Mouse (Mus musculus) left cerebral cortex, adult 8-10 months (tissue): Measurements from ENCODE around the gene Katnbl1. TPM values are rescaled to one million over a fixed set of nuclear protein-coding genes. Genes with fewer than 3 reads are reported as not detected.

Experiments used
- DNase-seq, 2 experiments: peaks; one replicate each; pipeline ENCODE4 v3.0.0; 2022; ENCODE audit warnings: low spot score in 2 of 2
- total RNA-seq, 4 experiments: library from RNA; stranded (reverse); gene quantifications; 2 replicates each; pipeline ENCODE4 v1.2.4; 2022

Gene Katnbl1
- total RNA-seq, result 10 to 100 TPM; 12.5 to 15.1 (median 13.4) TPM

- DNase-seq, result peak; percentile 68 to 82
These were observed at the start of gene Katnbl1 for GRCm38 (mm10) chr2:112378973-112379898. Katnbl1 (plus strand) TSS chr2:112379211.

GRCm38 (mm10) chr2:112332051-112332898 is 46.7 kb upstream of the Katnbl1 start:
- no peak for DNase-seq

- no peak for DNase-seq
These were observed 41.8 kb upstream of the Katnbl1 start for GRCm38 (mm10) chr2:112337211-112337610.

- DNase-seq, result no peak
These were observed 39.3 kb upstream of the Katnbl1 start for GRCm38 (mm10) chr2:112339736-112340135.

GRCm38 (mm10) chr2:112341117-112341516 is 37.9 kb upstream of the Katnbl1 start:
- no peak for DNase-seq

GRCm38 (mm10) chr2:112348246-112348645 is 30.8 kb upstream of the Katnbl1 start:
- no peak for DNase-seq

GRCm38 (mm10) chr2:112353685-112354455 is 25.1 kb upstream of the Katnbl1 start:
- DNase-seq, result no peak

GRCm38 (mm10) chr2:112359611-112360010 is 19.4 kb upstream of the Katnbl1 start:
- peak in 1 of 2 experiments; percentile 17 for DNase-seq

- no peak for DNase-seq
These were observed 18.8 kb upstream of the Katnbl1 start for GRCm38 (mm10) chr2:112360012-112360780.

GRCm38 (mm10) chr2:112360781-112361169 is 18.2 kb upstream of the Katnbl1 start:
- no peak for DNase-seq

- no peak for DNase-seq
These were observed 11.8 kb upstream of the Katnbl1 start for GRCm38 (mm10) chr2:112367222-112367621.

- peak; percentile 82 to 91 for DNase-seq
These were observed 11.0 kb upstream of the Katnbl1 start, which contains the start of gene Emc4 for GRCm38 (mm10) chr2:112367726-112368673. Emc4 (minus strand) TSS chr2:112368027.

GRCm38 (mm10) chr2:112369941-112370340 is 9.1 kb upstream of the Katnbl1 start:
- no peak for DNase-seq

GRCm38 (mm10) chr2:112373141-112373540 is 5.9 kb upstream of the Katnbl1 start:
- DNase-seq, result no peak

- no peak for DNase-seq
These were observed 4.4 kb upstream of the Katnbl1 start for GRCm38 (mm10) chr2:112374610-112375009.

GRCm38 (mm10) chr2:112380131-112380530 is 1.1 kb downstream of the Katnbl1 start:
- DNase-seq, result no peak

- no peak for DNase-seq
These were observed 2.2 kb downstream of the Katnbl1 start for GRCm38 (mm10) chr2:112381219-112381618.

GRCm38 (mm10) chr2:112390843-112391242 is 11.8 kb downstream of the Katnbl1 start:
- DNase-seq, result no peak

- no peak for DNase-seq
These were observed 12.5 kb downstream of the Katnbl1 start for GRCm38 (mm10) chr2:112391346-112392000.
